ENCODE assay signal across 19 mouse cellular contexts in genomic region chr9:67769401-67769800, GRCm38 (mm10). TPM values are rescaled to one million over a fixed set of nuclear protein-coding genes. Genes with fewer than 3 reads are reported as not detected.
"Had no signal": no experiment of that assay in that cellular context is flagged by ENCODE, and none has a peak within 500 bp of the region (broad histone marks: within the 10 kb centered on the region; RNA-seq: fewer than 3 reads in every experiment).

No protein-coding gene starts in this region.

- H3K4me3 ChIP-seq: neural tube, embryonic 13.5 days; neural tube, embryonic 15.5 days; stomach, embryonic 15.5 days had no signal

- H3K27ac ChIP-seq: neural tube, embryonic 13.5 days; neural tube, embryonic 15.5 days; stomach, embryonic 15.5 days; stomach, postnatal 0 days had no signal

- DNase-seq: retina, postnatal 1 day; right cerebral cortex, adult 18-20 months; right cerebral cortex, postnatal 14 days; right cerebral cortex, postnatal 25 days; right cerebral cortex, postnatal 4 days; spleen, adult 18-20 months; thymus, adult 18-20 months; thymus, adult 2 months; thymus, postnatal 14 days; thymus, postnatal 25 days; thymus, postnatal 36 days; thymus, postnatal 4 days had no signal

- H3K27me3 ChIP-seq: neural tube, embryonic 13.5 days; neural tube, embryonic 15.5 days; stomach, embryonic 15.5 days had no signal

- H3K9me3 ChIP-seq: neural tube, embryonic 13.5 days; neural tube, embryonic 15.5 days; stomach, embryonic 15.5 days had no signal

- H3K4me1 ChIP-seq: neural tube, embryonic 13.5 days; neural tube, embryonic 15.5 days; stomach, embryonic 15.5 days had no signal

- H3K9ac ChIP-seq: neural tube, embryonic 13.5 days; neural tube, embryonic 15.5 days; stomach, embryonic 15.5 days had no signal

- H3K36me3 ChIP-seq: neural tube, embryonic 13.5 days; neural tube, embryonic 15.5 days; stomach, embryonic 15.5 days had no signal

RNA-seq across cellular contexts. Expression of gene C2cd4b, which starts 10.2 kb away (rescaled TPM):
- total RNA-seq: neutrophil, adult 5-6 weeks had no signal
- polyA plus RNA-seq: stomach, embryonic 16.5 days; urinary bladder, adult 2 months had no signal
